Mouse (Mus musculus) cortical plate, adult 2 months (tissue): ENCODE data around the gene Appl2.

Experiments
- CTCF ChIP-seq: fragments of 200-500 bp; IDR thresholded peaks from 2 replicates; pipeline ENCODE4 v1.5.1; 2011; ENCODE audit warnings: mild to moderate bottlenecking, control low read depth, low read length; ENCODE audit not compliant: insufficient read depth; ENCODE audit errors: extremely low read depth
- POLR2A ChIP-seq: fragments of 200-500 bp; IDR thresholded peaks from 2 replicates; pipeline ENCODE4 v1.6.1; 2011; ENCODE audit warnings: mild to moderate bottlenecking, low read length, control low read depth; ENCODE audit not compliant: insufficient read depth; ENCODE audit errors: extremely low read depth

DNA sequence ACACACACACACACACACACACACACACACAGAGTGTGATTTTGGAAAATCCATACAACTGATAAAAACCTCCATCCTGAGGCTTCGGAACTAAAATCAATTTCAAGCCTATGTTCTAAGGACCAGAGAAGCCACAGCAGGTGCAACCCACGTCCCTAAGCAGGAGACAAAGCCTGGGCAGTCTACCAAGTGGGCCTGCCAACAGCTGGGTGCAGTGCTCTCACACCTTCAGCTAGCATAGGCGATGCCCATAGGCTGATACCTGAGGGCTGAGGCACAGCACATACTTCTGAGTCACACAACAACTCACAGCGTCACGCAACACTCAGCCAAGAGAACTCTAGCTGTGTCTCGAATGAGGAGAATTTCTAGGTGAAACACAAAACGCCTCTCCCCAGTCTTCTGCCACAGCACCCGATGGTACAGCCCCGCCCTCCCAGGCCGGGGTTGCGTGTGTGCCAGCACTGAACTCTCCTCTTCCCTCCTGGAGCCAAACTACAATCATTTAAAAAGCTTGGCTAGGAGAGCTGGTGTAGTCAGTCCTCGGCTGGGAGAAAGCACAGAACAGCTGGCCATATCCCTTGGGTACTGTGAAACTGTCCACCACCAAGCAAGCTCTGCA is 29.6 kb downstream of the Appl2 start:
- TF ChIP-seq CTCF (no peak), POLR2A (no peak)
